Mouse (Mus musculus) limb, embryonic 11.5 days (tissue): Measurements from ENCODE around the gene Avil. TPM values are rescaled to one million over a fixed set of nuclear protein-coding genes. Genes with fewer than 3 reads are reported as not detected.
A peak's percentile ranks its signal among the peaks of the same experiment; 100 is the strongest.

Experiments used
- ATAC-seq: fragments of 200-750 bp; cut with Nextera tagmentation; 2 replicates; pipeline ENCODE4 v1.8.0; 2017; ENCODE audit warnings: low read depth; ENCODE audit not compliant: insufficient number of reproducible peaks, low FRiP score, low TSS enrichment
- DNase-seq: peaks from one replicate; pipeline ENCODE4 v3.0.0-alpha.2; 2015; ENCODE audit warnings: low spot score
- H3K27ac ChIP-seq: fragments of 300-500 bp; sonication (generic); replicated peaks from 2 replicates; pipeline ENCODE4 v1.5.1; 2014; ENCODE audit warnings: low read depth, mild to moderate bottlenecking, low read length
- H3K27me3 ChIP-seq: fragments of 300-500 bp; sonication (generic); 2 replicates; pipeline ENCODE4 v1.6.1; 2014; ENCODE audit warnings: mild to moderate bottlenecking, low read length, mixed read lengths; ENCODE audit not compliant: control insufficient read depth, insufficient read depth
- H3K36me3 ChIP-seq: fragments of 300-500 bp; sonication (generic); 2 replicates; pipeline ENCODE4 v1.6.1; 2014; ENCODE audit warnings: mild to moderate bottlenecking, low read length, moderate library complexity, mixed read lengths; ENCODE audit not compliant: control insufficient read depth, insufficient read depth
- H3K4me1 ChIP-seq: fragments of 300-500 bp; sonication (generic); 2 replicates; pipeline ENCODE4 v1.6.1; 2014; ENCODE audit warnings: low read length, mixed read lengths; ENCODE audit not compliant: control insufficient read depth, insufficient read depth
- H3K4me2 ChIP-seq: fragments of 300-500 bp; sonication (generic); 2 replicates; pipeline ENCODE4 v1.6.1; 2014; ENCODE audit warnings: low read depth, mild to moderate bottlenecking, moderate library complexity; ENCODE audit not compliant: severe bottlenecking
- H3K4me3 ChIP-seq: fragments of 300-500 bp; sonication (generic); 2 replicates; pipeline ENCODE4 v1.5.1; 2014; ENCODE audit warnings: low read depth, low read length
- H3K9ac ChIP-seq: fragments of 300-500 bp; sonication (generic); 2 replicates; pipeline ENCODE4 v1.6.1; 2014; ENCODE audit warnings: mild to moderate bottlenecking, low read length
- H3K9me3 ChIP-seq: fragments of 300-500 bp; sonication (generic); 2 replicates; pipeline ENCODE4 v1.6.1; 2016; ENCODE audit warnings: low read length; ENCODE audit not compliant: control insufficient read depth
- WGBS: fragments of 180-500 bp; shearing (Covaris S2); extraction: QIAGEN DNeasy Blood & Tissue Kit; methylation state at CpG from one replicate; pipeline ENCODE4 v1.1.7; 2014; 5-methylcytosine and 5-hydroxymethylcytosine counted together
- polyA plus RNA-seq: library from polyadenylated mRNA; unstranded; fragments of >200 nt; fragmentation: Nextera tagmentation; extraction: Ambion mirVana; gene quantifications from 2 replicates; pipeline ENCODE4 v1.2.1, GENCODE M21; 2014

The Avil gene
- polyA plus RNA-seq, 1 experiment from 2014 or later: 0.07 TPM

DNA sequence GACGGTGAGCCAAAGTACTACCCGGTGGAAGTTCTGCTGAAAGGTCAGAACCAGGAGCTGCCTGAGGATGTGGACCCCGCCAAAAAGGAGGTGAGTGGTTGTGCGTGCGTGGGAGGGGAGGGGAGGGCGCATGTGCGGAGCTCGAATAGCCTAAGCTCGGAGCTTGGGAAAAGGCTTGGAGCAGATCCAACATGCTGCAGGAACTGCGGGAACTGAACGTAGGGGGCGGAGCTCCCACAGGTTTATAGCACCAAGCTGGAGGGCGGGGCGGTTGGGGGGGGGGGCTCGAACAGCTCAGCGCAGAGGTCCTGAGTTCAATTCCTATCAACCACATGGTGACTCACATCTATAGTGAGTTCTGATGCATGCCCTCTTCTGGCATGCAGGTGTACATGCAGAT is 17.9 kb downstream of the Avil start:
- 72% methylated on average over 16 of the region's 16 CpGs for WGBS
- H3K4me1 ChIP-seq: 0 out of 2 replicates have a peak, but pooled peaks cover 4% of the 10 kb centered on the region
- no peaks in the 10 kb centered on the region for H3K9me3 ChIP-seq
- DNase-seq (no peak), ATAC-seq (no peak)
- H3K4me2 ChIP-seq: no peak overlapping the region
- H3K27me3 ChIP-seq: no peaks in the 10 kb centered on the region
- no peak overlapping the region for H3K27ac ChIP-seq
- no peak overlapping the region for H3K4me3 ChIP-seq
- H3K36me3 ChIP-seq: peaks cover 4% of the 10 kb centered on the region; the same call in 1 of the 2 replicates
- no peak overlapping the region for H3K9ac ChIP-seq

DNA sequence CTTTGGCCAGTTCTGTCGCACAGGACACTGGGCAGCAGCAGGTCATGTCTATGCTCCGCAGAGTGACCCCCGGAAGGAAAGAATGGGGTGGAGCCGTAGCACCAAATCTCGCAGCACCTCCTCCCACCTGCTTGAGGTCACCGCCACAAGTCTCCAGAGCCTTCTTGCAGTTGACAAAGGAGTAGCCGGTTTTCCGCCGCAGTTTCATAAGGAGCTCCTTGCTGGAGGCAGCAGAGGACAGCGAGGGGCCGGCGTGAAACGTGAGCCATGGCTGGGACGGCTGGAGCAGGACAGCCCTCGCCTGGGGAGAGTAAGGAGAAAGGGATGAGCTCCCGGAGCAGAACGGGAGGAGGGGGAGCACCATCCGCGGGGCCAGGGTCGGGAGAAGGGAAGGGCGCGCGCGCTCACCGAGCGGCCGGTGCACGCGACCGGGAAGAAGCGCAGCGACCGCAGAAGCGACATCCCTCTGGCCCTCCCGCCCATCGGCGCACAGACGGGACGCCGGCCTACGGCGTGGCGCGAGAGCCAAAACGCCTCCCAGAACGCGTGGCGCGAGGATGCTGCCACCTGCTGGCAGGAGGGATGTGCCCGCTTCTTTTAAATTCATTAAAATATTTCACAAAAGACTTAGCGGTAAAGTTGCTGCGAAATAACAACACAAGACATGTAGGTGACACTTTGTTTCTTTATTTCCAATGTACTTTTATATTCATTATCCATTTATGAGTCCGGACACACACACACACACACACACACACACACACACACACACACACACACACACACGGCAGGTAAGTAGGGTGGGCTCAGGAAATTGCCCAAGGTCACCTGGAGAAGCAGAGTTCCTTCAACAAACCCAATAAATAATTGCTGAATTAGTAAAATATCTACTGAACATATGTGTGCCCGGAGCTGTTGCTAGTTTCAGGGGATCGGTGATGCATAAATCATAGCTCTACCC is 30.1 kb downstream of the Avil start, which contains the start of gene Tsfm:
Gene Tsfm, minus strand, starts transcription at position 505 of the 961 bp plus-strand sequence.
- Histone ChIP-seq H3K4me2 (peak within 1 kb of the TSS; percentile 69), H3K4me3 (peak within 1 kb of the TSS; percentile 87), H3K9me3 (no peaks in the 10 kb centered on the region), H3K9ac (peak within 1 kb of the TSS; percentile 90), H3K36me3 (peaks cover 15% of the 10 kb centered on the region), H3K27ac (peak within 1 kb of the TSS; percentile 56; the same call in 1 of the 2 replicates), H3K27me3 (no peaks in the 10 kb centered on the region), H3K4me1 (no peaks in the 10 kb centered on the region)
- ATAC-seq: peak; percentile 80
- DNase-seq: peak; percentile 94
- 6% methylated on average over 56 of the region's 56 CpGs for WGBS

DNA sequence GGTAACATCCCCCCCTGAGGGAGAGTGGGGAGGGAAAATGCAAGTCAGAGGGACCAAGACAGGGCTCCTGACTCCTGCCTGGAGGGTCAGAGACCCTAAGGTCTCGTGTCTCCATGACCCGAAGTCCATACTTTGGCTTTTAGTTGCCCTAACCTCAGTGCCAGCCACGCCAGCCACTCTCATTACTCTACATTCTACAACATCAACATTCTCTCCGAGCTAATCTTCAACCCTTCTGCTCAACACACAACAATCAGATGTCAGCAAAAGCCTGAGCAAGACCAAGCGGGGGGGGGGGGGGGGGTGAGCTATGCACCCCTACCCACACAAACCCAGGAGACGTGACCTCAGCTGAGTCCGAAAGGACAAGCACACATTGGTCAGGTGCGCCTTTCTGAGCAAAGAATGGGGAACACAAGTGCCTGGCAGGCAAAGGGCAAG is 32.8 kb downstream of the Avil start:
- DNase-seq: no peak
- Histone ChIP-seq H3K4me1 (no peaks in the 10 kb centered on the region), H3K27me3 (no peaks in the 10 kb centered on the region), H3K9me3 (no peaks in the 10 kb centered on the region), H3K4me2 (no peak overlapping the region), H3K9ac (no peak overlapping the region), H3K27ac (no peak overlapping the region), H3K4me3 (no peak overlapping the region), H3K36me3 (peaks cover 4% of the 10 kb centered on the region)
- no peak for ATAC-seq
- WGBS: 84% methylated on average over 8 of the region's 8 CpGs

DNA sequence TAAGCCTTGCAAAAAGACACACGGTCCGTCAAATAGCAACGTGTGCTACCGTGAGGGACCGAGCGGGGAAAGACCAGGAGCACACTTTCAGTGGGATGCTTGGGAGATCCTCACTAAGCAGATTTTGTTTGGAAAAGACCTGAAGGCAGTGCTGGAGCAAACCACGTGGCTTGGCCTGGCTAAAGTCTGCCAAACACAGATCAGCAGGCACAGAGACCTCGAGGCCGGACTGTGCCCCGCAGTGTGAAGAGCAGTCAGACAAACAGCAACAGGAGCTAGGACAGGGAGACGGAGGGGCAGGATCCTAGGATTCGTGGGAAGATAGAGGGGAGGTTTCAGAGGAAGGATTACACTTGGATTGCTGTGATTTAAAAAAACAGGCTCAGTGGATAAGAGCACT is 35.8 kb downstream of the Avil start:
- ATAC-seq: no peak
- Histone ChIP-seq H3K36me3 (no peaks in the 10 kb centered on the region), H3K4me2 (no peak overlapping the region), H3K4me3 (no peak overlapping the region), H3K27ac (no peak overlapping the region), H3K27me3 (no peaks in the 10 kb centered on the region; the same call in 1 of the 2 replicates), H3K9me3 (no peaks in the 10 kb centered on the region), H3K4me1 (no peaks in the 10 kb centered on the region), H3K9ac (no peak overlapping the region)
- no peak for DNase-seq
- WGBS: 84% methylated on average over 12 of the region's 12 CpGs

- no peak overlapping the region for H3K27ac ChIP-seq
- ATAC-seq (no peak), DNase-seq (no peak)
- 75% methylated on average over 12 of the region's 12 CpGs for WGBS
- no peak overlapping the region for H3K4me3 ChIP-seq
- H3K36me3 ChIP-seq: no peaks in the 10 kb centered on the region
- 0 out of 2 replicates have a peak, but pooled peaks cover 4% of the 10 kb centered on the region for H3K4me1 ChIP-seq
- H3K9ac ChIP-seq: no peak overlapping the region
- no peaks in the 10 kb centered on the region; the same call in 1 of the 2 replicates for H3K27me3 ChIP-seq
- no peak overlapping the region for H3K4me2 ChIP-seq
- H3K9me3 ChIP-seq: no peaks in the 10 kb centered on the region
Measured at GRCm38 (mm10) chr10:127037641-127038040, 37.1 kb downstream of the Avil start.

DNA sequence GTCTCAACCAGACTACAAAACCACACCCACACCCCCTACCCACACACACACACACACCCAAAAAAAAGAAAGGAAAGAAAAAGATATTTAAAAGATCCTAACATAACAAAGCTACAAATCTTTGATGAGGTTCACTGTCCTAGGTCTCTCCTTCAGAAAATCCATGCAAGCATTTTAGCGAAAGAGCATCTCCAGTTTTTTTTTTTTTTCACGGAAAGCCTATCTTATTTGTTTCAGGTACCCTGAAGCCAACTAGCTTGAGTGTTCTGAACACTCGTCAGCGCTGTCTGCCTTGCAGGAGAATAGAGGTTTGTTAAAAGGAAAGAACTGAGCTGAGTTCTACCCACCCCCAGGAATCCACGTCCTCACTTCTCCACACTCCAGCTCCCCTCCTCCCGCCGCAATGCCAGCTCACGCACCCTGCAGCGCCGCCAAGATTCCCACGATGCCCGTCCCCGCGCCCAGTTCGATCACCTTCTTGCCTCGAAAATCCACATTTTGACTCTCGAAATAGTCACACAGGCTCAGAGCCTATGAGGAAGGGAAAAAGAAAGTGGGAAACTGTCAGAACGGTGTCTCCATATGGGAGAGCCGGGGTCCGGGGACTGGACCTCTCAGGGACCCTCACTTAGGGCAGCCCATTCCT is 40.2 kb downstream of the Avil start:
- Histone ChIP-seq H3K36me3 (no peaks in the 10 kb centered on the region), H3K4me2 (peak overlapping the region; percentile 98), H3K4me1 (0 out of 2 replicates have a peak, but pooled peaks cover 4% of the 10 kb centered on the region), H3K4me3 (peak overlapping the region; percentile 90), H3K9ac (peak overlapping the region; percentile 63), H3K9me3 (no peaks in the 10 kb centered on the region), H3K27me3 (no peaks in the 10 kb centered on the region; the same call in 1 of the 2 replicates), H3K27ac (no peak overlapping the region)
- WGBS: 2% methylated on average over 20 of the region's 20 CpGs
- DNase-seq: no peak
- no peak; the same call in 1 of the 2 replicates for ATAC-seq

DNA sequence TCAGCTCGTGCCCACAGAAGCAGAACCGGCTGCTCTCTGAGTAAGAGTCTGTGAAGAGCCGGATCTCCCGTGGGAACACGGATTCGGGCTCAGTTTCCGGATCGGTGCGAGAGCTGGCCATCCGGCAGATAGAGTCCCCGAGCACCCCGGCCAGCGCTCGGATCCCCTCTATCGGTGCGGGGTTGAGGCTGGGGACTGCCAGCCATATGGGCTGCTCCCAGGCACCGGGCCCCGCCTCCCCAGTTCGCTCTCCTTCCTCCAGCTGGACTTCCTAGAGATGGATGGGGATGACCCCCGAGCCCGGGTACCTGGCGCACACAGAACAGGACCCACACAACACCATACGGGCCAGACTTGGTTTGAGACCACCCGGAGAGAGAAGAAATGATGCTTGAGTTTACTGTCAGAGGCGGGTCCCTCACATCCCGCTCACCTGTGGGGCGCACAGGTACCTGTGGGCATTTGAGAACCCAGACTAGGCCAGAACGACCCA is 40.8 kb downstream of the Avil start, which contains the start of the genes Mettl1 and Eef1akmt3:
Gene Mettl1, plus strand, starts transcription at position 141 of the 493 bp plus-strand sequence.
Gene Eef1akmt3, minus strand, starts transcription at position 240 of the 493 bp plus-strand sequence.
- peak within 1 kb of the TSS; percentile 98 for H3K4me2 ChIP-seq
- no peaks in the 10 kb centered on the region; the same call in 1 of the 2 replicates for H3K27me3 ChIP-seq
- peak within 1 kb of the TSS; percentile 63 for H3K9ac ChIP-seq
- DNase-seq (peak; percentile 66), ATAC-seq (peak; percentile 74)
- H3K9me3 ChIP-seq: no peaks in the 10 kb centered on the region
- 0 out of 2 replicates have a peak, but pooled peaks cover 4% of the 10 kb centered on the region for H3K4me1 ChIP-seq
- H3K4me3 ChIP-seq: peak within 1 kb of the TSS; percentile 90
- no peak within 1 kb of the TSS for H3K27ac ChIP-seq
- under 1% methylated on average over 27 of the region's 28 CpGs for WGBS
- no peaks in the 10 kb centered on the region; the same call in 1 of the 2 replicates for H3K36me3 ChIP-seq
